Mouse (Mus musculus): Measurements from ENCODE around the gene Gm5485. TPM values are rescaled to one million over a fixed set of nuclear protein-coding genes. Genes with fewer than 3 reads are reported as not detected.

The Gm5485 gene
- polyA plus RNA-seq (2016; fragmentation: Nextera tagmentation; extraction: Ambion mirVana) = not detected in 2 replicates

DNA sequence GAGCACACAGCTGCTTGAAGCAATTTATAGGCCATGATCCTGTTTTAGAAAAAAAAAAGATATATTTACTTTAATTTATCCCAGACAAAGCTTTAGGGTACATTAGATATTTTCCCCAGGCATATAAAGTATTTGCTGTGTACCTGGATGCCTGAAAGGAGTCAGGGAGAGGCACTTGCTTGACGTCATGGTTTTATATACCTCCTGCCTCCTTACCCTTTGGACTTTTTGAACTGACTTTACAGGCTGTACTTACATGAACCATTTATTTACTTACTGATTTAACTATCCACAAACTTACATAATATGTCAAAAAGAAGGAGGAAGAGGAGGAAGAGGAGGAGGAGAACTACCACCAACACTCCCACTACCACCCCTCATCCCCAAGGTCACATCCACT is at the start of gene Gm5485:
Gm5485 (minus strand) TSS at position 171 of the 400 bp plus-strand sequence.
- Histone ChIP-seq H3K27me3 (replicated peaks) (no peaks in the 10 kb centered on the region), H3K27ac (no peak within 1 kb of the TSS), H3K4me3 (no peak within 1 kb of the TSS), H3K4me2 (replicated peaks) (no peak within 1 kb of the TSS), H3K36me3 (no peaks in the 10 kb centered on the region), H3K9me3 (no peaks in the 10 kb centered on the region), H3K4me1 (no peaks in the 10 kb centered on the region), H3K9ac (no peak within 1 kb of the TSS)
- WGBS = 91% methylated on average over 1 of the region's 1 CpGs
- ATAC-seq (ENCODE audit: low FRiP score, low read depth) = no peak

DNA sequence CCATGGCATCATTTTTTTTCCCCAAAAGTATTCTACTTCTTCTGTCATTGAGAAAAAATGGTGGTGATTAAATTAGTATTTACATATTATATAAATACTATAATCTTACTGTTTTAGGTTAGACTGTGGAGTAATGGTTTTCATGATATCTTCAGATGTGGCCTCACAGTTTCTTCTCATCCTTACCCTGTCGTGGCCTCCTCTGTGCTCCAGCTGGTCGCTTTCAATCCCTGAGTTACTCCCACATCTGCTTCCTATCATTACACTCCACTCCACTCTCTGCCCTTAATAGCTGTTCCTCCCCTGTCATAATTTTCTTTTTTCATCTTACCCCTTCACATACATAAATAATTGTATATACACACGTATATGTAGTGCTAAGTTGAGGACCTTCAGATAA is 41.0 kb upstream of the Gm5485 start:
- ATAC-seq (ENCODE audit: low FRiP score, low read depth) = no peak

DNA sequence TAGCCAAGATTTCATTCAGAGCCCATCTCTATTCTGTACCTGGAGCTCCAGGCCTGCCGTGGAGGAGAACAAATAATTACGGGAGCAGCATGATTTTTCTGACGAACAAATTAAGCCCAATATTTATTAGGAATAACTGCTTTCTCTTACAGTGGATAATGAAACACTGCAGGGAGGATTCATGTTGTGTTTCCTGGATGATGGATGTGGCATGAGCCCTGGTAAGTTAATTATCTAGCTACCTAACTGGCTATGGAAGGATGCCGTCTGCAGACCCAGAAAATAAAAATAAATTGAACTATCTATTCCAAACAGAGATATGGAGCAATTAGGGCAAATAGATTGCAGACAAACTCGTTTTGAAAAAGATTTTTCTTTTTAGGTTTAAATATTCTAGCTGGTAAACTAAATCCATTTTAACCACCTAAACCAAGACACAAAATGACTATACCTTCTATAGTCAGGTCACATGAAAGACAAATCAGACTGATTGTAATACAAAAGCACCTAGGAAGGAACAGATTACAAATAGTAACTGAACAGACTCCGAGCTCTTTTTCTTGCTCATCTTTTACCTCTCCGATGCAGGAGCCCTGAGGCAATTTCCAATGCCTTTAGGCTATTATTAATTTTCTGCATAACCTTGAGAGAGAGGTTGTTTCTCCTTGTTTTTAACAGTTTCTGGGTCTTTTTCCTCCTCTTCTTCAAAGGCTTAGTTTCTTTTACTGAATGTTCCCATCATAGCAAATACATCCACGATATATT is 34.1 kb upstream of the Gm5485 start:
- Histone ChIP-seq H3K4me2 (replicated peaks) (no peak overlapping the region), H3K36me3 (no peaks in the 10 kb centered on the region), H3K9ac (no peak overlapping the region), H3K27ac (no peak overlapping the region), H3K9me3 (no peaks in the 10 kb centered on the region), H3K27me3 (replicated peaks) (no peaks in the 10 kb centered on the region), H3K4me3 (no peak overlapping the region), H3K4me1 (no peaks in the 10 kb centered on the region)
- ATAC-seq (ENCODE audit: low FRiP score, low read depth) = no peak
- WGBS = 70% methylated on average over 8 of the region's 8 CpGs

More for the DNA sequence above, 41.0 kb upstream of the Gm5485 start:
- H3K4me3 ChIP-seq = no peak overlapping the region
- H3K27me3 ChIP-seq (replicated peaks) = no peaks in the 10 kb centered on the region
- H3K36me3 ChIP-seq = no peaks in the 10 kb centered on the region
- no peak overlapping the region for H3K27ac ChIP-seq
- WGBS = 76% methylated on average over 3 of the region's 3 CpGs
- no peak overlapping the region for H3K9ac ChIP-seq
- H3K4me2 ChIP-seq (replicated peaks) = no peak overlapping the region
- H3K9me3 ChIP-seq = no peaks in the 10 kb centered on the region
- no peaks in the 10 kb centered on the region for H3K4me1 ChIP-seq

DNA sequence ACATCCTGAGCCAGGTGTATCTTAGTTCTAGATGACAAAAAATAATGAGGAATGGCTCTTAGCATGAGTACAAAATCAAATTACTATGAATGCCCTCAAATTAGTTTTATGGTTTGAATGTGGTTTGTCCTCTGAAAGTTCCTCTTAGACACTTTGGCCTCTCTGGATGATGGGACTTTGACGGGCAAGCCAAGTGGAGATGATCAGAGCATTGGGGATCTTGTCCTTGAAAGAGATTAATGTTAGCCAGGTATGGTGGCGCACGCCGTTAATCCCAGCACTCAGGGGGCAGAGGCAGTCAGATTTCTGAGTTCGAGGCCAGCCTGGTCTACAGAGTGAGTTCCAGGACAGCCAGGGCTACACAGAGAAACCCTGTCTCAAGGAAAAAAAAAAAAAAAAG is 32.4 kb upstream of the Gm5485 start:
- H3K9me3 ChIP-seq = no peaks in the 10 kb centered on the region
- no peak overlapping the region for H3K9ac ChIP-seq
- no peak overlapping the region for H3K4me2 ChIP-seq (replicated peaks)
- no peaks in the 10 kb centered on the region for H3K36me3 ChIP-seq
- no peak overlapping the region for H3K4me3 ChIP-seq
- no peak for ATAC-seq (ENCODE audit: low FRiP score, low read depth)
- H3K4me1 ChIP-seq = no peaks in the 10 kb centered on the region
- H3K27ac ChIP-seq = no peak overlapping the region
- WGBS = 96% methylated on average over 5 of the region's 5 CpGs
- no peaks in the 10 kb centered on the region for H3K27me3 ChIP-seq (replicated peaks)

DNA sequence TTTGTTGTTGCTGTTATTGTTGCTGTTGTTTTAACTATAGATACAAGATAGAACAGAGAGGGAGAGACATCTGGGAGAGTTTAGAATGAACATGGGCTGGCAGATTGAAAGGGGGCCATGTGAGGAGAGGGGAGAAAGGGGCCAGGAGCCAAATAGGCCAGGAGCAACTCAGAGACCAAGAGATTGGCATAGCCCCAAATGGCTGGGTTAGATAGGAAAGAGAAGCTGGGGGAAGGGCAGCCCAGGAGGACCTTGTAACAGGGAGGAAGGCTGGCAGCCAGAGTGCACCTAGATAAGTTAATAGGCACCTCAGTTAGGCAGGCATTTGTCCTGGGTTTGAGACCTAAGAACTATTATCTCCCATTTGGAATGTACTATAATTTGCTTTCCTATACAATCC is 25.3 kb upstream of the Gm5485 start:
- no peak overlapping the region for H3K4me2 ChIP-seq (replicated peaks)
- H3K9ac ChIP-seq = no peak overlapping the region
- no peaks in the 10 kb centered on the region for H3K27me3 ChIP-seq (replicated peaks)
- no peak overlapping the region for H3K4me3 ChIP-seq
- no peaks in the 10 kb centered on the region for H3K9me3 ChIP-seq
- no peak for ATAC-seq (ENCODE audit: low FRiP score, low read depth)
- H3K27ac ChIP-seq = no peak overlapping the region
- H3K36me3 ChIP-seq = no peaks in the 10 kb centered on the region
- no peaks in the 10 kb centered on the region for H3K4me1 ChIP-seq

DNA sequence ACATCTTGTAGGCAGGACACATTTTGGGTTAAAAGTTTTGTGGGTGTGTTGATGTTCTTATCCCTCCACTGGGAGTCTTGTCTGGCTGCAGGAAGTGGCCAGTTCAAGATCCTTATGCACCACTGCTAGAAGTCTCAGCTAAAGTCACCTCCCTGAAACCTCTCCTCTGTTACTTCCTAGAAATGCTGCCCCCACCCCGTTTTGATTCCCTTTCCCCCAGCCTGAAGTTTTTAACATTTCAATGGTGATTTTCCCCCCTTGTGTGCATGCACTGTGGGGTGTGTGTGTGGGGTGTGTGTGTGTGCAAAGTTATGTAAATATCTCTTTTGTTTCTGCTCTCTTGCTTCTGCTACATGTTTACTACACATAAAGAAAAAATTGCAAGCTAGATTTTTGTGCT is 23.2 kb upstream of the Gm5485 start:
- H3K9me3 ChIP-seq = no peaks in the 10 kb centered on the region
- H3K4me2 ChIP-seq (replicated peaks) = no peak overlapping the region
- no peaks in the 10 kb centered on the region for H3K36me3 ChIP-seq
- no peak overlapping the region for H3K9ac ChIP-seq
- no peak for ATAC-seq (ENCODE audit: low FRiP score, low read depth)
- whole genome bisulfite sequencing = 6% methylated on average over 1 of the region's 1 CpGs
- no peak overlapping the region for H3K4me3 ChIP-seq
- H3K27ac ChIP-seq = no peak overlapping the region
- H3K27me3 ChIP-seq (replicated peaks) = no peaks in the 10 kb centered on the region
- no peaks in the 10 kb centered on the region for H3K4me1 ChIP-seq

DNA sequence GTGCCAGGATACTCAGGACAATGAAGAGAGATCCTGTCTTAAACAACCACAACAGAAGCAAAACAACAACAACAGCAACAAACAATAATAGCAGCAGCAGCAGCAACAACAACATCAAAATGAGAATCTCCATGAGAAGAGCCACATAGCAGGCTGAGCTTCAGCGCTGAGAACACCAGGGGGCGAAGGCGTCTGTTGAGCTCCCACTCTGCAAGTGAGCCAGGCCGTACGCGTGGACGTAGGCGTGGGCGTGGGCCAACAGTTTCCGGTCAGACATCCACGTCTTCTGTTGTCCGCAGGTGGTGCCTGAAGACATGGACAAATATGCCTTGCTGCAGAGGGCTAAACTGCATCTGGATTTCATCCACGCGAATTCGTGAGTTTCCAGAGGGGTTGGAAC is 18.8 kb upstream of the Gm5485 start, which contains the start of gene Morc1:
Morc1 (plus strand) TSS at position 211 of the 400 bp plus-strand sequence.
- WGBS = 95% methylated on average over 15 of the region's 15 CpGs
- H3K27ac ChIP-seq = no peak within 1 kb of the TSS
- no peaks in the 10 kb centered on the region for H3K9me3 ChIP-seq
- H3K27me3 ChIP-seq (replicated peaks) = no peaks in the 10 kb centered on the region
- no peak within 1 kb of the TSS for H3K4me3 ChIP-seq
- no peaks in the 10 kb centered on the region for H3K4me1 ChIP-seq
- H3K36me3 ChIP-seq = no peaks in the 10 kb centered on the region
- ATAC-seq (ENCODE audit: low FRiP score, low read depth) = no peak
- no peak within 1 kb of the TSS for H3K4me2 ChIP-seq (replicated peaks)
- H3K9ac ChIP-seq = no peak within 1 kb of the TSS

DNA sequence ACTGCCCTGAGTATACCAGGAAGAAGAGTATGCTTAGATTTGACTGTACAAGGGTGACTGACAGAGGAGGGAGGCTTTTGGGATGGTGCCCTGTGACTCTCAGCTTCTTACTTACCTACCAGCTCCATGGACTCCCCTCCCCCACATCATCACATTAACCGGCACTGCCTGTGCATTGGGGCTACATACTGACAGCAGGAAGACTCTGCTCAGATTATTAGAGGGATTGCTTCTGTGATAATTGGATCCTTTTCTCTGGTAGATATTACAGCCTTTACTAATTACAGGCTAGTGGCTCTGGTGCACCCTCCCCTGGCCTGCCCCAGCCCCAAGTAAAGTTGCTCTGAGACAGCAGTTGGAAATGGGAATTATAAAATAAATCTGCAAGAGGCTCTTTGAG is 17.2 kb upstream of the Gm5485 start:
- Histone ChIP-seq H3K4me2 (replicated peaks) (no peak overlapping the region), H3K36me3 (no peaks in the 10 kb centered on the region), H3K9me3 (no peaks in the 10 kb centered on the region), H3K4me3 (no peak overlapping the region), H3K9ac (no peak overlapping the region), H3K27ac (no peak overlapping the region), H3K27me3 (replicated peaks) (no peaks in the 10 kb centered on the region), H3K4me1 (no peaks in the 10 kb centered on the region)
- no peak for ATAC-seq (ENCODE audit: low FRiP score, low read depth)
- WGBS = 70% methylated on average over 1 of the region's 1 CpGs

DNA sequence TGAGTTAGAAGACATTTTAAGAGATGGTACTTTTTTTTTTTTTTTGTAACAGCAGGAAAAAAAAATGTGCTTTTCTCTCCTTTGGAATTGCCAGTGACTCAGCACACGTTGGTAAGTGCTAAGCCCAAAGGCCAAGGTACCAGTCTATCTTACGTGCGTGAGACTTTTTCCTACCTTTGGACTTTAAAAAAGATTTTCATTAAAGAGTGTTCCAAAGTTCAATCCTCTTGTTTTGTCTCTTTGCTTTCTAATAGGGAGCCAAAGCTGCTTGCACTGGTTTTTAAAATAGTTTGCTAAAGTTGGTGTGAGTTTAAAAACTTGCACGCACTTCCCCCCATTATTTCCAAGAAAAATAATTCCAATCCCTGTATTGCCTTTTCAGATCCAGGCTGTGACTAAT is 11.9 kb upstream of the Gm5485 start:
- ATAC-seq (ENCODE audit: low FRiP score, low read depth) = no peak
- 85% methylated on average over 4 of the region's 4 CpGs for WGBS

DNA sequence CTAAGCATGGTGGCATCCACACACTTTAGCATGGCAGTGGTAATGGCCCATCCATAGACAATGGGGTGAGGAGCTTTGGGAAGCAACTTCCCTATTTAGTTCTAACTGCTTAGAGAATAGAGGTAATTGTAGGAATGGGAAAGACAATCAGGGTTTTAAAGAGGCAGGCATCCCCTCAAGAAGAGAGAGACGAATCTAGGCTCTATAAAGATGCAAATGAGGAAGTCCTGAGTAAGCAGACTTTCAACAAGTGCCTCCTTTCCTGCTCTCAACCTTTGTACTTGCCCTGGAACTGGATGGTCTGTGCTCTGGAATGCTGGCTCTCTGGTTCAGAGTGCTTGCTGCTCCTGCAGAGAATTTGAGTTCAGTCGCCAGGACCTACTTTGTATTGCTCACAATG is 10.3 kb upstream of the Gm5485 start:
- ATAC-seq (ENCODE audit: low FRiP score, low read depth) = no peak
- H3K9me3 ChIP-seq = no peaks in the 10 kb centered on the region
- 15% methylated on average over 2 of the region's 2 CpGs for WGBS

More for the DNA sequence above, 11.9 kb upstream of the Gm5485 start:
- no peak overlapping the region for H3K9ac ChIP-seq
- no peak overlapping the region for H3K27ac ChIP-seq
- no peaks in the 10 kb centered on the region for H3K27me3 ChIP-seq (replicated peaks)
- H3K9me3 ChIP-seq = no peaks in the 10 kb centered on the region
- H3K36me3 ChIP-seq = no peaks in the 10 kb centered on the region
- H3K4me2 ChIP-seq (replicated peaks) = no peak overlapping the region
- no peaks in the 10 kb centered on the region for H3K4me1 ChIP-seq
- H3K4me3 ChIP-seq = no peak overlapping the region

DNA sequence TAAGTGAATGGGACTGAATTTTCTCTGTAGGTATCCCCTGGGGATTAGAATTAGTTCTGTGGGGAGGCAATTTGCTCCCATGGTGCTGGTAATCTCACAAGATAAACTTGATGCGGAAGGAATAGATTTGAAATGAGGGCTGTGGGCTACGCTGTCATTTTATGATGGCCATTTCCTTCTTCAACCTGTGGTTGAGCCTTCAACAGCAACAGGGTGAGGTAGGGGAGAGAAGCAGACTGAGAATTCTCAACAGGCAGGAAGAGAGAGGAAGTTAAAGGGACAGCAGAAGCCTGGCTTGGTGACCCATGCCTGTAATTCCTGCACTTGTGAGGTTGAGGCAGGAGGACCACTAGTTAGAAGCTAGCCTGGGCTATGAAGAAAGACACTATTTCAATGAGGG is 6.8 kb upstream of the Gm5485 start:
- ATAC-seq (ENCODE audit: low FRiP score, low read depth) = no peak
- WGBS = 63% methylated on average over 2 of the region's 2 CpGs

More for the DNA sequence above, 10.3 kb upstream of the Gm5485 start:
- H3K4me2 ChIP-seq (replicated peaks) = no peak overlapping the region
- no peaks in the 10 kb centered on the region for H3K4me1 ChIP-seq
- no peaks in the 10 kb centered on the region for H3K36me3 ChIP-seq
- no peak overlapping the region for H3K27ac ChIP-seq
- no peaks in the 10 kb centered on the region for H3K27me3 ChIP-seq (replicated peaks)
- no peak overlapping the region for H3K4me3 ChIP-seq
- no peak overlapping the region for H3K9ac ChIP-seq

DNA sequence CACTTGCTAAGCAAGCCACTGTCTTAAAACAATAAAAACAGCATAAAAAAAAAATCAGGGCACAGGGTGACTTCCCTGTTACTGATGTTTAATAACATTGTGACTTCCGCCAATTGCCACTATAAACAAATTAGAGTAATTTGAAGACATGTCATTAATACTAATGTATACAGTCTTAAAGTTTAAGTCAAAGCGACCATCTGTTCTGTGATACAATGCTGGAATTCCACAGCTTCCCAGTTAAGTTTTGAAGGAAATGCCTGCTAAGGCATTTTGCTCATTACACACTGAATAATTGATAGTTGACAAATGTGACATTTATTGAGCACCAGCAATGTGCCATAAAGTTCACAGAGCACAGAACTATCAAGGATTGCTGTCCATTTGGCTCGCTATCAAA is 6.3 kb upstream of the Gm5485 start:
- Histone ChIP-seq H3K9ac (no peak overlapping the region), H3K4me1 (no peaks in the 10 kb centered on the region), H3K36me3 (no peaks in the 10 kb centered on the region), H3K4me2 (replicated peaks) (no peak overlapping the region), H3K27ac (no peak overlapping the region), H3K27me3 (replicated peaks) (no peaks in the 10 kb centered on the region), H3K4me3 (no peak overlapping the region), H3K9me3 (no peaks in the 10 kb centered on the region)
- no peak for ATAC-seq (ENCODE audit: low FRiP score, low read depth)
- 57% methylated on average over 3 of the region's 3 CpGs for WGBS

More for the DNA sequence above, 6.8 kb upstream of the Gm5485 start:
- H3K4me1 ChIP-seq = no peaks in the 10 kb centered on the region
- H3K4me3 ChIP-seq = no peak overlapping the region
- H3K9ac ChIP-seq = no peak overlapping the region
- H3K27me3 ChIP-seq (replicated peaks) = no peaks in the 10 kb centered on the region
- no peaks in the 10 kb centered on the region for H3K36me3 ChIP-seq
- no peaks in the 10 kb centered on the region for H3K9me3 ChIP-seq
- H3K4me2 ChIP-seq (replicated peaks) = no peak overlapping the region
- H3K27ac ChIP-seq = no peak overlapping the region

DNA sequence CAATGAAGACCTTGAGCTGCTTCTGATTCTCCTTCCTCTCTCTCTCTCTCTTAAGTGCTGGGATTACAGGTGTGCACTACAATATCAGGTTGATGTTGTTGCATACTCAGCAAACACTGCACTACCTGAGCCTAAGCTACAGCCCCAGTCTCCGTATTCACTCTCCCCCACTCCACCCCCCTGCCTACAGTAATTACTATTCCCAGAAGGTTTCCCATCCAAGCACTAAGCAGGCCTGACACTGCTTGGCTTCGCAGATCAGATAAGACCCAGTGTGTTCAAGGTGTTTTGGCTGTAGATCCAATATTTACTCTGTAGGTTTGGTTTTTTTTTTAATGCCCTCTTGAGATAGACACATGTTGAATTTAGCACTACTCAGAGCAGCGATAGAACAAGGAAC is 2.1 kb downstream of the Gm5485 start:
- 70% methylated on average over 3 of the region's 3 CpGs for WGBS

More for the DNA sequence above, 2.1 kb downstream of the Gm5485 start:
- no peaks in the 10 kb centered on the region for H3K27me3 ChIP-seq (replicated peaks)
- no peak overlapping the region for H3K4me3 ChIP-seq
- no peaks in the 10 kb centered on the region for H3K9me3 ChIP-seq
- H3K36me3 ChIP-seq = no peaks in the 10 kb centered on the region
- no peak for ATAC-seq (ENCODE audit: low FRiP score, low read depth)
- no peak overlapping the region for H3K4me2 ChIP-seq (replicated peaks)
- H3K4me1 ChIP-seq = no peaks in the 10 kb centered on the region
- H3K27ac ChIP-seq = no peak overlapping the region
- H3K9ac ChIP-seq = no peak overlapping the region
